Mouse (Mus musculus) kidney, adult 9 months (tissue): ENCODE measurements at regions not wholly inside any gene's neighbourhood (a gene's known extent, or its start where the extent isn't known, plus 50 kb on each side); places are given as distances from the start of the nearest gene placed in this dataset.
A peak's percentile ranks its signal among the peaks of the same experiment; 100 is the strongest.

Experiments
- DNase-seq: peaks from one replicate; pipeline ENCODE4 v3.0.0; 2022

DNA sequence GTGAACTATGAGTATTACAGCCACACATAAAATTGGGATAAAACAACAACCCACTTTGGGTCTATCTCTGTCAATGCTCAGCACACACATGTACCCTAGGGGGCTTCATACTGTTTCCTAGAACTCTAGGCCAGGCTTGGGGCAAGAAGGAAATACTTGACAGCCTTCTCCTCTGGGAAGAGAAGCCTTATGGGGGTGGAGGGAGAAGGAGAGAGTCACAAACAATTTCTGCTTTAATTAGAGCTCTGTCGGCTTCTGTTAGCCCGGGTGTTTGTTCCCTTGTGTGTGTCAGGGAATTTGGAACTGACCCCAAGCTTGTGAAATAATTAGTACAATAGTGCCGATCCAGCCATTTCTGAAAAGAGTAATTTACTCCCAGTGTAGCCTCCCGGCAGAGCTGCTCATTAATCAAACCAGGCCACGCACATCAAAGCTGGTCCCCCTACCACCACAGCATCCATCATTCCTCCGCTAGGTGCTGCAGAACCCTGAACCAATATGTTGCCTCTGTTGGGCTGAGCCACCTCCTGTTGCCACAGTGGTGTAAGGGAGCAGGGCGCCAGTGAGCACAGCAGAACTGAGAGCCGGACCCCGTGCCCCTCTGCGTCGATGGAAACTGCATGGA is 307.3 kb downstream of the Tmem114 start:
- DNase-seq, result no peak

DNA sequence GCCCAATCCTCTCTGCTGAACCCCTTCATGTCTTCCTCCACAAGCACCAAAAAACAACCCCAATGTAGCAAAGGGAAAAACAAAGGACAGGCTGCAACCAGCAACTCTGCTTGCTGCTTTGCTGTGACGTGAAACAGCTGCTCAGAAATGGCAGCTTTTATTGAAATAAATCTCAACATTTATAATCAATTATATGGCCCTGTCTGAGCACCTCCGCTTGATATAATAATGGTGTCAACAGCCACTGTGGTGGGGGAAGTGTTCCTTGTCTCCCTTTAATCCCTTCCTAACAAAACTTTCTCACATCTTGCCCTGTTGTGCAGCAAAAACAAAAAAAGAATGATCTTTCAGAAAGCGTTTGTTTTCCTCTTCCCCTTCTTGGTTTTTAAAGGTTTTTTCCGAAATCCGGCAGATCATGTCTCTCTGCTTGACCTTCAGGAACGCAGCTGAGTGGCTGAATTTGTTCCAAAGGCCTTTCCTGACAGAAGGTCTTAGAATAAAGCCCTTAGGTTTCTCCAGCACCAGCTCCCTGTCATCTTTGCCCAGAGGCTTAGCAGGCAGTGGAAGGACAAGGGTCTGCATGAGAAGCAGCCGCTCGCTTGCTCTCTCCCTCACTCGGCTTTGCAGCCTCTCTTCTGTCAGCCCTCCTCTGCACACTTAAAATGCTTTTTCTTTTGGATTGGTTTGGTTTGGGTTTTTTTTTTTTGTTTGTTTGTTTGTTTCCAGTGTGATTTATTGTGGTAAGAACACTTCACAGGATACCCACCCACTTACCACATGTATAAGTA is 313.4 kb downstream of the Tmem114 start:
- DNase-seq, result no peak

DNA sequence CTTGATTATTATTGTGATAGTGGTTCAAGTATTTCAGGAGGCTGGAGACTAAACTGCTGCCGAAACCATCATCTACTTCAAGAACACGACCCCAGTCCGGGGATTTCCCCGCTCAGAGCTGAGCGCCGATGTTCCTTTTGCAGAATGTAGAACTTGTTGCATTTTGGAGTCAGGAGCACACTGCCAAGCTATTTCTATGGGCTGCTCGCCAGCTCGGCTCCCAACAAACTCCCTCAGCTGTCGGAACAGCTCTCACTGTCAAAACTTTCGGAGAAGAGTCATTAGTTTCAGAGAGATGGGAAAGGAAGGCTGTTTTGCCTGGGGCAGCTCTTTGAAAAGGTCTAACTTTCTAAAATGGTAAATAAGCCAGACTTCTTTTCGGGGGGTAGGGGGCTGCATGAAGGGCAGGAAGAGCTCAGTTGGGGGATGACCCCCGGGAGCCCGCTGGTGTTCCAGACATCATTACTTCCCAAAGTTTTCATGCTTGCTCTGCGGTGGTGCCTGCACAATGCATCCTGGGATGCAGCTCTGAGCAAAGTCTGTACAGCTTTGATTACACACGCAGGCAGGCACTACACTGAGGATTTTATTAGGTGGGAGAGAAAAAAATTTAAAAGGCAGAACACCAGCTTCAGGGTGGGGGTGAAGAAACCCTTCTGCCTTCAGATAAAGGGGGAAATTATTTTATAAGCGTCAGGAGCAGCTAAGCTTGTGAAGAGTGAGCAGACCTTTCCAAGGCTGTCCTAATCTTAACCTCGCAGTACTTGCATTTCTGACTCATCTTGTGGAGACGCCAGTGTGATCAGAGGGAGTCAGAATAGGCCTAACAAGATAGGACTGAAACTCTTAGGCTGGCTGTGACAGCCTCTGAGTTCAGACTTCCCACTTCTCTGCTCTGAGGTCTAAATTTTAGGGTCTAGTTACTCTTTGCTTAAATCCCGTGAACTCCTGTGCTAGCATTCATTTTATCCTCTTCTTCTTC is 316.5 kb downstream of the Tmem114 start:
- DNase-seq, result peak; percentile 1

DNA sequence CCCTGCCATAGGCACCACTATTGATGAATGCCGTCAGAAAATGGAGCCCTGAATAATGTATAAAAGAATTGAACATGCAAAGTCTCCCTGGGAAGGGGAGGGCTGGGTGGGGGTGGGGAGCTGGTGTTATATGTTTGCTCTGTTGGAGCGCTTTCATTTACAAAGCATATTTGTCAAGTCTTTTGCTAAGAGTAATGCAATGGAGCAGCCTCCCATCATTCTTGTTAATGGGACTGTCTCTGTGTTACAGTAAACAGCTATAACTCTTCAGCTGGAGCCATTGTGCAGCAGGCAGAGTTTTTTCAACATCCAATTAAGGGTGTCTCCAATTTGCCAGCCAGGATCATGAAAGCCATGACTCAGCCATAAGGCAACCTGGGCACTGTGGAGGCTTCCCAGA is 345.9 kb downstream of the Tmem114 start:
- no peak for DNase-seq

DNA sequence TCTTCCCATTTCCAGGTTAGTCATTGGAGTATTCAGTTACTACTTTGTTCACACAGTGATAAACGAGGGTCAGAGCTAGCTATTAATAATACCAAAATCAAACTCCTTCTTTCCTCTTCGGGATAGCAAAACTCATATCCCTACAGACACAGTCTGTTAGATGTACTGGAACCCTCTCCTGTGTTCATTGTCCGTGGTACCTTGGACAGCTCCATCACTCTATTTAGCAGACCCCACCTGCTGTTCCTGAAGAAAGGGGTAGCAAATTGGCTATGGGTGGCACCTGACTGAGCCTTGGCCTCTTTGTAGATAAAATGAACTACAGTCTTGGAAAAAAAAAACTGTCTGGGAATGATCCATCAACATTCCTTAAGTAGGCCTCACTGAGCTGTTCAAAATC is 346.5 kb downstream of the Tmem114 start:
- DNase-seq, result no peak

DNA sequence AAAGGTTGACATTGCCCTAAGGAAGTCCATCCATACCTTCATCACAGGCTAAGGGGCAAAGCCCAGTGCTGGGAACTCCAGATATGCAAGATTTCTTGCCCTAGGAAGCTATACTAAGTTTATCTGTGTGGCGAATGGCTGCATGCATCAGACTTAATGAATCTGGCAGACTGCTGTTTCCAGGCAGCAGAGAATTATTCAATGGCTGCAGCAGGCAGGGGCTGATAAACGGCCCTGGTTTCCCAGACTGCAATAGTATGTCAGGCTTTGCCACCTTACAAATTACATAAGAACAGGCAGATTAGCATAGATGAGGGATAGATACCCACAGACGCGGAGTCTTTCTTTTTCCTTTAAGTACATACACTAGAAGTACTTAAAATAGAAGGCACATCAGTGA is 350.2 kb downstream of the Tmem114 start:
- DNase-seq, result no peak

DNA sequence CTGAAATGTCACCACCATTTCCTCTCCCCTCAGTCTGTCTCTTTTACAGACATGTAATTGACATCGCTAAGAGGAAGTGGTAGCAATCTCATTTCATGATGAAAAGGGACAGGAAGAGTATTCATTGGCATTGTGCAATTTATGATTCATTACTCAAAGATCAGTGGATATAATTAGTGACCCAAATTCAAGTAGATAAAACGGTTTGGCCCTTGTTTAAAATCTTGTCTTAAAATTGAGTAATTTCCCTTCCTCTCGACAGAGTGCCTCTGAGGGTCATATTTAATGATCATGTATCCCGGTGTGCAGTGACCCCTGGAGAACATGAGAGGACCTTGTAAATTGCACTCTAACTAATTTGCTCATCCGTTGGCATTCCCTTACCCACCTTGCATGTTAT is 371.0 kb downstream of the Tmem114 start:
- no peak for DNase-seq

DNA sequence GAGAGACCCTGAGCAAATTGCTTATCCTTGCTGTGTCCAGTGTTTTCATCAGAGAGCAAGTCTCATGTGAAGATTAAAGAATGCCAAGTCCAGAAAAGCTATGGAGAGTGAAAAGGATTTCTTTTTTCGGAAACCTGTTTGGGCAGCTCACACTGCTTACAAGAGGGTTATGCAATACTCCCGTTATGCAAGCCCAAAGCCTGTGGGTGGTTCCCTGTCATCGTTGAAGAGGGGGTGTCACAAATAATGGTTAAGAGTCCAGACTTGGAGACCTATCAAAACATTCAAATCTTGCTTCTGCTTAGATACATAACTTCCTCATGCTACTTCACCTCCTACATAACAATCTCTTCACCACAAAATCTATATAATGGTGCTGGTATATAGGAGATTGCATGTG is 416.0 kb downstream of the Tmem114 start:
- DNase-seq, result no peak

DNA sequence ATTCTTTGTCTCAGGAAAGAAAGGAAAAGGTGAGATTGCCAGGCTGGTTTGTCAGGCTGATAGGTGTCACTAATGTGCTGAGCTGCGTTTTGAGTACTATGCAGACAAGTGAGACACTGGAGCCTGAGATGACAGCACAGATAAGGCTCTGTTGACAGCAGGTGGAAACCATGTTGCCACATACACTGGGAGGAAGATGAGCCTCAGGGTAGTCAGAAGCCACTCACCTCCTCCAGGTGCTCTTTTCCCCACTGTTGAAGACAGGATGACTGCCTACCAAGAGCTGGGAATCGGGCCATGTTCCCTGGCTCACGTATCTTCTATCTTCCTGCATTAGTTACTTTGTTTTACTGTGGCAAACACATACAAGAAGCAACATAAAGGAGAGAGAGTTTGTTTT is 418.3 kb downstream of the Tmem114 start:
- DNase-seq, result no peak

DNA sequence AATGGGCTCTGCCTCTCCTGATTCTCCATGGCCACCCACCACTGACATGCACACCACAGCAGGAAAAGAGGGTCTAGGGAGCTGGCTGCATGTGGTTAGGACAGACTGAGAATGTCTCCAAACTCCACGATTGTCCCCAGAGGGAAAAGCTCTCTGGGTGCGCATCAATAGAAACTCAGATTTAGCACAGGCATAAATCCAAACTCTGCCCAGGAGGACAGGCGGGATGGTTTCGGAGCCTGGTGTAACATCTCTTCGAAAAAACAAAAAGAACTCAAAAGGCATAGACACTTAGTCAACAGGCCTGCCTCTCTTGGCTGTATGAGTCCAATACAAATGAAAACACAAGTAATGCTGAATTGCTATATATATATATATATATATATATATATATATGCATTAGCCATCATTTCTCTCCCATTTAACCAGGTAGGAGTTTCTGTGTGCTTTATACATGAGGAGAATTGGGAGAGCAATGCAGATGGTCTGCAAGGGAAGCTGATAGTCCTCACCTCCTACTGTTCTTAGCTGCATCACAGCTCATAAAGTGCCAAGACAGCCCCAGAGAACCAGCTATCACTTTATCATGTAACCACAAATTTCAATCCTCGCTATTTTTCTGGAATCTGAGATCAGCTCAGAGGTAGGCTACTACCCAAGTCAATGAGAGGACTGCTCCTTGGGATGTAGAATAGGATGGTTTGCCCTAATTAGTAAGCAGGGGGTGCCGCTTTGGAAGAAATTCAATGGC is 422.4 kb downstream of the Tmem114 start:
- DNase-seq, result no peak

DNA sequence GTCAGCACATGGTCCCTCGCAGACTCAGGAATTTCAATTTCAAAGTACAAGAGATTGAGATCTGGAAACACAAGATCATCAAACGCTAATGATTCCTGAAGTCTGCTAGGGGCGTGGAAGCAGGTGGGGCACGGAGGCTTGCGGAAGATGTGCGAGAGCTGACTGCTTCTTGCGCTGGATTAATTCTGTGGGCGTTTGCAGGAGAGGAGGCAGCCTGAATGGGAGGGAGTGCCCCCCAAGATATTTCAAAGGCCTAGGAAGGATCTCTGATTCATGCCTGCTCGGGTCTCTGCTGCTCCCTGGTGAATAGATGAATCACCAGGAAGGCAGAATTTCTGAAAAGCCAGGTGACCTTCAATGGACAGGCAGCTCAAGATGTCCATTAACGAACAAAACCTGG is 442.1 kb downstream of the Tmem114 start:
- DNase-seq, result no peak

DNA sequence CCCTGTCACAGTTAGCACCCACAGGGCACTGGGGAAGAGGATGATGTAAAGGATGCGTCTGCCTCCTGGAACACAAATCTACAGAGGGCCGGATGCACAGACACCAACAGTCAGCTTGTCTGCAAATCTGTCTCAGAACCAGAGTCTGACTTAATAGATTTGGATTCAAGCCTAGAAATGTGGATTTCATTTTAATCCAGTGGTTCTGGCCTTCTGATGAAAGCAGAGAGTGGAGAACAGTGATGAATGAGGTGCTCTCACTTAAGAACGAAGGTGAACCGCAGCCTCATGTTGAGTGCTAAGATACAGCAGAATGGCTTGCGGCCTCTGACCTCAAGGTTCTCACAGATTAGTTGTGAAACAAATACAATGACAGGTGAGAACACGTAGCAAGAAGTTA is 446.5 kb downstream of the Tmem114 start:
- no peak for DNase-seq

DNA sequence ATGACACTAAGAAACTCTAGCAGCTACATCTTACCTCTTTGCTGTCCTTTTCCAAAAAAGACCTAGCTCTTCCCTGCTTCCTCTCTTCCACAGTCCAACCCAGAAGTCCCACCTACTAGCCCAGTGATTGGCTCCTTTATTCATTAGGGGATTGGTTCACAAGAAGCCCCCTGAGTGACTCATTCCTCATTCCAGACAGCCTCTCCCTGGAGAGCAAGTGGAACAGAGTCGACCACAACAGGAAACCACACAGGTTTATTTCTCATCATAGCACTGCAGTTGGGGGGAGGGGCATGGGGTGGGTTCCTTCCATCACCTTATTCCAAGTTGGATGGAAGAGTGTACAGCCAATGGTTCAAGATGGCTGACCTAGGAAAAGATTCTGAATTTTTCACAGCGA is 473.3 kb downstream of the Tmem114 start:
- DNase-seq, result no peak

DNA sequence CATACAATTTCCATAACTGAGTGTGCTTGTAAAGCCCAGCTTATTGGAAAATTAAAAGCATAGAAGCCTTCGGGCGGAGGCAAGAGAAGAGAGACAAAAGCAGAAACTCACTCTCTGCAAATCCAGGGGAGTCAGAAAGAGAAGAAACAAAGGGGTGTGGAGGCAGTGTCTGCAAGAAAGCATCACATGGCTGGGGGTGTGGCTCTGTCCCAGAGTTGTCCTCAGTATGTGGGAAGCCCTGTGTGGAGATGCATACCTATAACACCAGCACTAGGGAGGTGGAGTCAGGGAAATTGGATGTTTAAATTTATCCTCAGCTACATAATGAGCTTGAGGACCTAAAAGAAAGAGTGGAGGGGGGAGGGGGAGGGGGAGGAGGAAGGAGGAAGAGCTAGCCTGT is 482.6 kb downstream of the Tmem114 start:
- no peak for DNase-seq

DNA sequence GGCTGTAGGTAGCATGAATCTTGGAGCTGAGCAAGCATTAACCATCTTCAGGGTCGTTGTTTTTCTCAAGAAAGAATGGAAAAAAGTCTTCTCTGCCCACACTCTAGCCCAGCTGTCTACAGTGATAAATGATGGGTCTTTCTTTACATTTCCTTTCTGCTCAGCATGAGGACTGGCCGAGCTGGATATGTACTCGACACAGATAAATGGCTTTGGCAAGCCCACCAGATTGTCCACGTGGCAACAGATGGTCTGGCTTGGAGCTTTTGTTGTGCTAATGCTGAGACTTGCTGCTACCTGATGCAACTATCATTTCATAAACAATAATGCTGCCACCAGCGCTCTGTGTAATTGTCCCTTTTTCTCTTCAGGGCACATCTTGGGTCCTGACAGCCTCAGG is 487.8 kb downstream of the Tmem114 start:
- DNase-seq, result no peak

DNA sequence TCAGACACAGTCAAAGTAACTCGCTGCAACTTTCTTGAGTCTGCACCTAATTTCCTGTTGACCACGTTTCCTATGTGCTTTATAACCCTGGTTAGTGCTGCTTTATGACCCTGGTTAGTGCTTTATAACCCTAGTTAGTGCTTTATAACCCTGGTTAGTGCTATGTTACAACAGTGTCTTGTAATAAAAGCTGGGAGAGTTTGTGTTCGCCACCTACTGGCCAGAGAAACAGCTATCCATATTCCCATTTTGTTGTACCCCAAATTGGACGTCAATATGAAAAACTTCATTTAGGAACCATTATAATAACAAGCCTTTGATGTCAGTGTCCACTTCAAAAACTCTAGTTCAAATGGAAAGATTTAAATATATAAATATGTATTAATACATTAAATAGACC is 492.6 kb downstream of the Tmem114 start:
- peak; percentile 17 for DNase-seq

DNA sequence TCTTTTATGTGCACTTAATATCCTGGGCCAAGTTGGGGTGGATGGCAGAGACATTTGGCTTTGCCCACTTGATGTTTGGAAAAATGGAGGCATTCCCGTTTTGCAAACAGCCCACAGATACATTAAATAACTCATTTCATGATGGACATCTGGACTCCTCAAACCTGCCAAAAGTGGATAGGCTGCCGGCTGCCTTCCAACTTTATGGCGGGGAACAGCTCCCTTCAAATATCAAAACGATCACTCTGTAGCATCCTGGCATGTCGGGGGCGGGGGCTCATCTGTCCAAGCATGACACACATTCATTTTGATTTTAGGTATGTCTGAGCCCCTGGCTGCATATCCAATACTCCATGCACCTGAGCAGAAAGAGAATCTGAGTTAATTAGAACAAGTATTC is 493.3 kb downstream of the Tmem114 start:
- no peak for DNase-seq

DNA sequence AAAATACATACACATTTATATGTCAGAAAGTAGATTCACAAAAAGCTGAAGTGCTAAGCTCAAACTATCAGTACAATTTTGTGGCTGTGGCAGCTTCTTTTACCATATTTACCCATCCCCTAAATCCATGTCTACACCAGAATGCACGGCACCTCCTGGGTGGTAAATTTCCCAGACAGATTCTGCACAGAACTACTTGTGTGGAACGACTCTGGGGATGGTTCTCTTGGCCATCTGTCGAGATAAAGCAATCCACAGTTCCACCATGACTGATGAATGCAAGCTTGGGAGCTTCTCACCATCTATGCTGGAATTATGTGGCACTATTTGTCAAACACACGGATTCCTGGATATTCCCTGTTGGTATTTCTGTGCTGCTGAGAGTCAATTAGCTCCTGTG is 495.8 kb downstream of the Tmem114 start:
- DNase-seq, result no peak

DNA sequence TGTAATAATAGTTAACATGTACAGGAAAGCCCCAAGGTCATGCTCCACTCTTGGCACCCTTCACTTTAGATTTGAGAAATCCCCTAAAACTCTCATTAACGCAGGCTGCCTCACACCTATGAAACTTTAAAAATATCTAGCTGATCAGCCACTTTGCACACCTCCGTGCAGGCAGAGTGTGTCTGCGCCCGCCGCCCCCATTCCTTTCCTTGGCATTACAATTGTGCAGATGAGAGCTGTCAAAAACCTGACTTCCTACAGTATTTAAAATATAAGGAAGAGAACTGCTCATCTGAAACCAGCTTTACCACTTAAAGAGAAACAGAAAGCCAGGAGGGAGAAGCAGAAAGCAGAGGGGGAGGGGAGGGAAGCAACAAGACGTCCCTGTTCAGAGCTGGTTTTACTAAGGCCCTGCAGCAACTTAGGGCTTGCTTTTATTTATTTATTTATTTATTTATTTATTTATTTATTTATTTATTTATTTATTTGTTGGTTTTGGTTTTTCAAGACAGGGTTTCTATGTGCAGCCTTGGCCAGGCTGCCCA is 496.5 kb downstream of the Tmem114 start:
- no peak for DNase-seq

DNA sequence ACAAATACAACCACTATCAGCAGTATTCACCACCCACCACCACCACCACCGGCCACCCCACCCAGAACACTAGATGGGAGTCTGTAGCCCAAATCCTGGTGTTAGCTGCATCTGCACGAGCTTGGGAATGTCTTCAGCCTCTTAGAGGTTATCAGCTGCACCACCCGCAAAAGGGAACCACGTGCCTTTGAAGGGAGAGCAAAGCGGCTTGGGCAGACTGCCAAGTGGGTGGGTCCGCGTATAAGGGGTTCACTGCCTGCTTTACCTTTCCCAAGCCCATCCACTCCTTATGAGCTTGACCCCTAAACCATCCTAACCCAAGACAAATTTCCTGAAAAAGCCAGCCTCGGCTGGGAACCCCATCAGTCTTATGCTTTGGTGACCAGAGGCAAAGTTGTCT is 497.2 kb downstream of the Tmem114 start:
- DNase-seq, result no peak

DNA sequence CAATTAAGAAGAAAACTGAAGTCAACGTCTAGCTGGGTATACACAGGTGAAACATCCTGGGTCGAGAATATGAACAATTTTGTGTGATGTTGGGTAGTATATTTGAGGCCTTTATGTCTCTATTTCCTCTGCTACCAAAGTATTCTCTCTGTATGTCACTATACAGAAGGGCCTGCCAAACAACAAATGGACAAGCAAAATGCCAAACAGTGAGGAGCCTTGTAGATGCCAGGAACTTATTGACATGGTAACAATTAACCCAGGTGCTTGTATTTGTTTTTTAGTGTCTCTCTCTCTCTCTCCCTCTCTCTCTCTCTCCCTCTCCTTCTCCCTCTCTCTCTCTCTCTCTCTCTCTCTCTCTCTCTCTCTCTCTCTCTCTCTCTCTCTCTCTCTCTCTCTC is 529.1 kb downstream of the Tmem114 start:
- no peak for DNase-seq

DNA sequence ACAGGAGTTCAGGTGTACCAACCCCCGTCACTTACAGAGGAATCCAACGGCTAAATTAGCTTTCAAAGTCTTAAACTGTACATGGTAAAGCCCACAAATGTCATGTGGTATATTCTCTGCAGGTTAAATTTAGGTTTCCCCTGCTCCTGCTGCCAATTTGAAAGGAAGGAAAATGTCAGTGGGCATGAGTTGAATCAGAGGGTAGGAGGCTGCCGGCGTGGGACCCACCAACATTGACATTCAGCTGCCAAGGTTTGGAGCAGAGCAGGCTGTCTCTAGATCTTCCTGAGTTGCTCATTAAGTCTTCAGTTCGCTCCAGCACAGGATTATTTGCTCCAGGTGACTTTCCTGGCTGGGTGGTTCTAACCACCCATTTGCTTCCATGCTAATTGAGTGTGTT is 532.1 kb downstream of the Tmem114 start:
- no peak for DNase-seq

DNA sequence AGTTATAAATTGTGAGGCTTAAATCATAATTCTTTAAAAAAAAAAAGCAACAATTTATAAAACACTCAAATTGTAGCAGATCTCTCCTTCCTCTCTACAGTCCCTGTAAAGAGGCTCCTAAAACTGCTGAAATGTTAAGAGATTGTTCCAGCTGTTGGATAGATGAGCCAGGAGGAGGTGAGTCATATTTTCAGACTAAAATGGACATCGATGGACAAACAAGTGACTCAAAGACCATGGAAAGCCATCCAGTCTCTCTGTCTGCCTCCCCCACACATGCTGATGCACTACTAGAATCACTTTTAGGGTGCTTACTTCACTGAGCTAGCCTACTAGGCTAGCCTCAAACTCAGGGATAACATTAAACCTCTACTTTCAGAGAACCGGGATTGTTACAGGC is 561.5 kb downstream of the Tmem114 start:
- DNase-seq, result no peak
